Mouse (Mus musculus) testis, postnatal 14 days (tissue): ENCODE data around the gene Tnfrsf25.
A peak's percentile ranks its signal among the peaks of the same experiment; 100 is the strongest.

ENCODE experiments used
- DNase-seq: peaks from one replicate; pipeline ENCODE4 v3.0.0; 2021; ENCODE audit warnings: low spot score

The Tnfrsf25 gene

DNA sequence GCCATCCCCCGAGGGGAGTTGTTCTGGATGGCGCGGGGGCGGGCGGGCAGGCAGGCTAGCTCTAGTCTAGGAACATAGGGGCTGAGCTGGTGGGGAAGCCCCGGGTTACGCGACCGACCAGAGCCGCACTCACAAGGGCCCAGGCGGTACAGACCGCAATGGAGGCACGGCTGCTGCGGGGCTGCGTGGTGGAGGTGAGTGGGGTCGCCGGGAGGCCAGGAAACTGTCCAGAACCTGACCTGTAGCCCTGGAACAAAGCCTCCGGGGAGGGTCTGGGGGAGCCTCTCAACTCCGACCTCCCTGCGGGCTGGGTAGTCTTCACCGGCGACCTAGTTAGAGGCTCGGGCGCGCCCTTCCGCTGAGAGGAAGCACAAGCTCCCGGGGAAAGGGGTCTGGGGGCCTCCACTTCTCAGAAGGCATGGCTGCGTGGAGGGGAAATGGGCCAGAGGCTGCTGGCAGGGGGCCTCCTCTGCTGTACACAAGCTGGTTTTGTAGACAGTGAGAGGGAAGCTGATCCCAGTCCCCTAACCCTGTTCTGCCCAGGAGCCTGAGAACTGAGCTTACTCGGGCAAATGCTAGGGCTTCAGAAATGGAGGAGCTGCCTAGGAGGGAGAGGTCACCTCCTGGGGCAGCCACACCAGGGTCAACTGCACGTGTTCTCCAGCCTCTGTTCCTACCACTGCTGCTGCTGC lies at the start of gene Tnfrsf25:
TSS of gene Tnfrsf25 (plus strand) at position 14 of the 692 bp plus-strand sequence.
- DNase-seq: no peak

DNA sequence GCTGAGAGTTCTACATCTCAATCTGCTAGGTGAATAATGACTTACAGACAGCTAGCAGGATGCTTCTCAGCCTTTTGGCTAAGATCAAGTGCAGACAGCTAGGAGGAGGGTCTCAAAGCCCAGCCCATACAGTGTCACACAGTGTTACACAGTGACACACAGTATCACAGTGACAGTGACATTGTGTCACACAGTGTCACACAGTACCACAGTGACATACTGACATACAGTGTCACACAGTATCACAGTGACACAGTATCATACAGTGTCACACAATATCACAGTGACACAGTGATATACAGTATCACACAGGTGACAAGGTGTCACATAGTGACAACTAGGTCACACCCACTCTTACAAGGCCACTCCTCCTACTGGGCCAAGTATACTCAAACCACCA lies 48.5 kb upstream of the Tnfrsf25 start:
- no peak for DNase-seq

- DNase-seq: no peak
These were observed 47.5 kb upstream of the Tnfrsf25 start for GRCm38 (mm10) chr4:152068166-152068724.

- no peak for DNase-seq
These were observed 46.5 kb upstream of the Tnfrsf25 start for GRCm38 (mm10) chr4:152069245-152069644.

DNA sequence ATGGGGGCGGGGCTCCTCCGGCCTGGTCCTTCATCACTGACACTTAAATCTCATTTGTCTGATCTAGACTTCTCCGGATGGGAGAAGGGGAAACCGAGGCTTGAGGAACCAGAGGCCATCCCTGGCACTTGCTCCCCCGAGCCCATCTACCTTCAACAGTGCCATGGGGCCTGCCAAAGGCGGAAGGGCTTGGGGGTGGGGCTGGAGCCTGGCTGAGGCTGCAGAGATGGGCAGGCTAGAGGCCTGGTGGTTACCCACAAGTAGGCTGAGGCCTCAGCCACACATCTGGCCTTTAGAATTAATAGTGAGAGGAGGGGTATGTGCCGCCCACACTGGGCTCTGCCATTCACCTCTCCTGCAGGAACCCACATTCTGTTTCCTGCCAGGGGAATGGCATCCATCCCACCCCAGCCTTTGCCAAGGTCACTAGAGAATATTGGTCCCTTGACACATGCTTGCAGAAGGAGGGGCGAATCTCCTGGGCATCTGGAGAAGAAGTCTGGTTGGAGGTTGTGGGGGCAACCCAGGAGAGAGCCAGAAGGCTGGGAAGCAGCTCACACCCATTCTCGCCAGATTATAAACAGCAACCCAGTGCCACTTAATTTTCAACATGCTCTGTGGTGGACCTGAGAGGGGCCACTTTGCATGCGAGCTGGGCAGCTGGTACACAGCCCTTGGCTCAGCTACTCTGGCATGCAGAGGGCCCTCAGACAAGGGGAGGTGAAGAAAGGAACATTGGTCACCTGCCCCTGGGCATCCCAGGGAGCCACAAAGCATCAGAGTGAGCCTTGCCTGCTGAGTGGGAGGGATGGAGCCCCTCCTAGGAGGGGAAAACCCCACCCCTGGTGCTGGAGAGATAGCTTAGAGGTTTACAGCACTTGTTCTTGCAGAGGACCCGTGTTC lies 45.0 kb upstream of the Tnfrsf25 start:
- no peak for DNase-seq

GRCm38 (mm10) chr4:152072121-152072601 lies 43.6 kb upstream of the Tnfrsf25 start, which contains the start of gene Plekhg5:
Gene Plekhg5 (plus strand): TSS chr4:152072498.
- no peak for DNase-seq

- DNase-seq: no peak
These were observed 43.1 kb upstream of the Tnfrsf25 start for GRCm38 (mm10) chr4:152072655-152073054.

- DNase-seq: no peak
These were observed 42.0 kb upstream of the Tnfrsf25 start for GRCm38 (mm10) chr4:152073715-152074114.

- no peak for DNase-seq
These were observed 41.2 kb upstream of the Tnfrsf25 start for GRCm38 (mm10) chr4:152074548-152074947.

DNA sequence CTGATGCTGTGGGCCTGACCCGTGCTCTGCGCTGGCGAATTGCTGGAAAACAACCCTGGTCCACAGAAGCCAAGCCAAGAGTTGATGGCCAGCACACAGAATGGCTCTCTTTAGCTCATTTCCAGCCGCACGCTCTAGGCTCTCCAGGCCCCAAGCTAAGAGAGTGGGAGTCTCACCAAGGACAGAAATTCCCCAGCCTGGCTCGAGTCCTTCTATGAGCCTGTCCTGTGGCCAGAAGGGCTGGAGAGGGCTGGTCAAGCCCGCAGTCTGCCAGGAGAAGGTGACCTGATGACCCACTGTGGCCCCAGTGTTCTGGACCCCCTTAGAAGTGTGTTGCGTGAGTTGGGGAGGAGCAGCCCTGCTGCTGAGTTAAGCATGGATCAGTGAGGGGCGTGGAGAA lies 38.5 kb upstream of the Tnfrsf25 start:
- DNase-seq: no peak

DNA sequence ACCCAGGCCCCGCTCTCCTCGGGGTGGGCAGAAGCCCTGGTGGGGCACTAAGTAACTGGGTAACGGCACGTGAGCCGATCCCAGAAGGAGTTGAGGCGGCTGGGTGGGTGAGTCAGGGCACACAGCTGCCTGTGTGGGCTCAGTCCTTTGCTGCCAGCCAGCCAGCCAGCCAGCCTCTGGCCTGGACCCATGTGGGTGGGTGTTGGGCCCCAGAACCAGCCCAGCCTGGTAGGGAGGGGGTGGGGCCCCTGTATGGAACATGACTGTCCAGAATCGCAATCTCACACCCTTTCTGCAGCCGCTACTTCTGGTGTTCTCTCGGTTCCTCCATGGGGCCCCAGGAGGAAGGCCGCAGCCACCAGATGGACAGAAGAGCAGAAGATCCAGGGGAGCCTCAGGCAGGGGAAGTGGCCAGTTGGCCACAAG lies 37.6 kb upstream of the Tnfrsf25 start:
- no peak for DNase-seq

DNA sequence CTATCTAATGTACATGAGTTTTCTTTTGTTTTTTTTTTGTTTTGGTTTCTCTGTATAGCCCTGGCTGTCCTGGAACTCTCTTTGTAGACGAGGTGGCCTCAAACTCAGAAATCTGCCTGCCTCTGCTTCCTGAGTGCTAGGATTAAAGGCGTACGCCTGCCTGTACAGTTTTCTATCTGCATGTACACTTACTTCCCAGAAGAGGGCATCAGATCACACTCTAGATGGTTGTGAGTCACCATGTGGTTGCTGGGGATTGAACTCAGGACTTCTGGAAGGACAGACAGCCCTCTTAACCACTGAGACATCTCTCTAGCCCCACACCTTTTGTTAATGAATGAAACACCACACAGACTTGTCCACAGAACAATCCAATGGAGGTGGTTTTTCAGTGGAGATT lies 36.5 kb upstream of the Tnfrsf25 start:
- DNase-seq: no peak

GRCm38 (mm10) chr4:152079931-152080330 lies 35.8 kb upstream of the Tnfrsf25 start:
- DNase-seq: peak; percentile 79

DNA sequence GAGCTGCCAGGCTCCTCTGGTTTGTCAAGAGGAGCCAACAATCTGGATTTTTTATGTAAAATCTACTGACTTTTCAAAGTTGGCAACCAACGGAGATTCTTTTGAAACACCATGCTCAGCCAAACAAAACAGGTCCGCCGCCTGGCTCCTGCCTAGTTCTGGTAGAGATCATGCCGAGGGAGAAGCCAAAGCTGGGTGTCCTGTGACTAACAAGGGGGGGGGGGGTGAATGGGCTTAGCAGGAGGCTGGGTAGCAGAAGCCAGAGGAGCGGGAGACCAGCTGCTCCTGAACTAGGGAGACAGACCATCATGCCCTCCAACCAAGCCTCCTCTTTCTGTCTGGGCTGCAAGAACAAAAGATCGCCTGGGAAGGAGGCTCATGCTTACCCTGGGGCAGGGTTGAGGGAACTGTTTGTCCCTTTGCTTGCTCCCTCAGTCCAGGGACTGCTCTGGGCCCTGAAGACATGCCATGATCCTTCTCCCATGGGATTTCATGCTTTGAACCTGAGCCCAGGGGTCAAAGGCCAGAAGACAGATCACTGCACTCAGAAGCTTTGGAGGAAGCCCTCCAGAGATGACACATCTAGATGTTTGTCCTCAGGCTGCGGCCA lies 32.0 kb upstream of the Tnfrsf25 start:
- no peak for DNase-seq

DNA sequence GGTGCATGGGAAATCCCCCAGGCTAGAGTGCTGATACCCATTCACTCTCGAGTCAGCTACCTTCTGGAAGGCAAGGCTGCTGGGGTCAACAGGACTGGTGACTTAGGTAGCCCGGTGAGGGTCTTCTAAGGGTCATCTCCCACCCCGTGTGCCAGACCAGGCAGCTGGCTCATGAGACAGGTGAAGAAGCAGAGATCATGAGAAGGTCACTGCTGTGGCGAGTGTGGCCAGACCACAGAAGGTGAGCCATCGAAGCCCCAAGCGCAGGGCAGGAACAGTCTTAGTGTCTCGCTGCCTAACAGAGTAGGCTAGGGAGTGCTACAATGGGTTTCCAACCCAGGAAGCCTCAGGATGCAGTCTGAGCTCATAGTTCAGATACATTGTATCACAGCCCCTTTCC lies 31.1 kb upstream of the Tnfrsf25 start:
- DNase-seq: peak; percentile 75

GRCm38 (mm10) chr4:152086505-152087210 lies 29.1 kb upstream of the Tnfrsf25 start:
- peak; percentile 67 for DNase-seq

DNA sequence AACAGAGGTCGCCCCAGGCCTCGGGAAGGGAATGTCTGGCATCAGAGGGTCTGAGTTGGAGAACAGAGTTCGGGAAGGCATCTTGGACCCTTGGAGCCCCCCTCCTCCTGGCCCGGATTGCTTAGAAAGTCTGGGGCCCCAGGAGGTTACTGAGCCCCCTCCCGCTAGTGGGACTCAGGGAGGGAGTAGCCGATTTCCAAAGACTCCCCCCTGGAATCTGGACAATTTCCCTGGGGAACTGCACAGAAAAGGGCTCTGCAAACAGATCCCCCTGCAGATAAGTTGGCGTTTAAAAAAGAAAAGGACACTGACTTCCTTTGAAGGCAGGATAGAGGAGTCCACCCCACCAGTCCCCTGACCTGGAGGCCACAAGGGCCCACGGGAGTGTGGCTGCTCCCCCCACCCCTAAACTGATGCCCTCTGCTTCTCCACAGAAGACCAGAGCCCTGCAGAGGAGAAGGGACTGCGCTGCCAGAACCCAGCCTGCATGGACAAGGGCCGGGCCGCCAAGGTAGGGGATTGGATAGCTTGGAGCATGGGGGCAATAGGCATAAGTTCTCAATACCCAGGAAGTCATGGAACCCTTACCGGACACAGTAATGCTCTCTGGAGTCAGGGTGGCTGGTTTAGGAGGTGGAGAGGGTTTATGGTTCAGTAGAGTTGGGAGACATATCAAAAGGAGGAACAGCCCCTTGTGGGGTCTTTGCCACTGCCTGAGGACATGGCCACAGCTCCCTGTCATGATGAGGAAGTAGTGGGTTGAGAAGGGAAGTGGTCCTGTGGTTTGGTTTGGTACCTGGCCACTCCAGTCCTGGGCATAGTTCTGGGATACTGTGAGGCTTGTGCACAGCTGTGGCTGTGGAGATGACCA lies 28.3 kb upstream of the Tnfrsf25 start:
- no peak for DNase-seq

- no peak for DNase-seq
These were observed 27.6 kb upstream of the Tnfrsf25 start for GRCm38 (mm10) chr4:152088133-152088532.

DNA sequence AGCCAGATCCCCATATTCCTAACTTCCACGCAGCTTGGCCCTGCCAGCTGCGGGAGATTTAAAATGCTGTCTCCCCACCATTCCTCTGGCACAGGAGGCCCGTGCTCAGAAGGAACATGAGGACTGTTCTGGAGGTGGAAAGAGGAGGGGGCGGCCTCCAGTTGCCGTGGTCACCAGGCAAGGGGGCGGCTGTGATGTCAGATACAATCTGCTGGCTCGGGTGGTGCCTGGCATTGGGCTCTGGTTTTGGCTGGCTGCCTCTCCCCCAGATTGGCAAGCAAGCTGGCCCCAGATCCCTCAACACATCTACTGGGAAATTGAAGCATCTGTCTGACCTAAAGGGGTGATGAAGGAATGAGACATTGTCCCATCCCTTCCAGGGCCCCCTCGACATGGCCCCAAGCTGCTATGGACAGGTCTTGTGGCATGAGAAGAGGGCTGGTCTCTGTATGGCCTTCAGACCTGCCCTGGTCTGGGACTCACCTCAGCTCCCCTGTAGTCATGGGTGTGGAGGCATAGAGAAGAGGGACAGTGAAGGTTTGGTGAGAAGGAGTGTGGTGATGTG lies 27.1 kb upstream of the Tnfrsf25 start:
- no peak for DNase-seq

- no peak for DNase-seq
These were observed 25.5 kb upstream of the Tnfrsf25 start for GRCm38 (mm10) chr4:152090191-152090590.
